Mouse (Mus musculus): ENCODE results near the gene Pitx1. TPM values are rescaled to one million over a fixed set of nuclear protein-coding genes. Genes with fewer than 3 reads are reported as not detected.

Gene Pitx1
- total RNA-seq (2021) = under 1 TPM; 0.46 to 0.70 TPM
- long read RNA-seq, experiment 1 = 0 reads
- long read RNA-seq, experiment 2, partial matches to known transcripts = 0 of 1 reads
- long read RNA-seq, experiment 2, other reads (novel, unspliced or antisense) = 0 of 1 reads

DNA sequence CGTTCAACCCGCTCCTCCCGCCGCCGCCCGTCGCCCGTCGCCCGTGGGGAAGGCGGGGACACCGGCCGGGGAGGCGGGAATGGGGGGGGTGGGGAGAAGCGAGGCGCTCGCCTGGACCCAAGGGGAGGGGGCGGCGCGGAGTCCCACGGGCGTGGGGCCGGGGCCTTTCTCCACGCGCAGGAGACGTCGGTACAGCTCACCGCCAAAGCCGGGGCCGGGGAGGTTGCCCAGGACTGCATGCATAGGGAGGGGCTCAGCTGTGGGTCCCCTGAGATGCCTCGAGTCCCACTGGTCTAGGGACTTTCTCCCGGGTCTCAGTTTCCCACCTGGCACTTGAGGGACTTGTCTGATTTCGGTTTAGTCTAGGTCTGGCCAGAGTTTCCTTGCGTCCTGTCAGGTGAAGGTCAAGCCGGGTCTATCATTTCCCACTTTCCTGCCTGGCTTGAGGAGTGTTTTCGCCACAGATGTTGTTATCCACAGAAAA, at the start of gene Pitx1:
Gene Pitx1, minus strand, starts transcription at position 51 of the 484 bp plus-strand sequence.
- DNase-seq = no peak

GRCm38 (mm10) chr13:55881431-55882202, 45.6 kb upstream of the Pitx1 start:
- DNase-seq = no peak

DNA sequence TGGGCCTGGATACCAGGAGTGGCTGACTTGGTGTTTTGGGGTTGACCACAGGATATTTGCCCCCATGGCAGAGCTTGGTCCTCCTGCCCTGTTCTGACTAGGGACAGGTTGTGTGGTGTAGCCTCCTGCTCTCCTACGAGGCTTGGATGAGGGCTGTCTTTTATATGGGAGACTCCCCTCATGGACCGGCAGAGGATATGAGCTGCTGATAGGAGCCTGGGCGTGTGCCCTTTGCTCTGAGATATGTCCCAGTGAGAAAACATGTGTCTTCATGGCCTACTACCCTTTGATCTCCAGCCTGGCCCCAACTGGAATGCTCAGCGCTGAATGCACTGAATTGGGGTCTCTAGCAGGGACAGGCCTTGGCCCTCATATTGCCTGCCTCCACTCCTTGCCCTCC, 42.4 kb upstream of the Pitx1 start:
- DNase-seq = no peak

DNA sequence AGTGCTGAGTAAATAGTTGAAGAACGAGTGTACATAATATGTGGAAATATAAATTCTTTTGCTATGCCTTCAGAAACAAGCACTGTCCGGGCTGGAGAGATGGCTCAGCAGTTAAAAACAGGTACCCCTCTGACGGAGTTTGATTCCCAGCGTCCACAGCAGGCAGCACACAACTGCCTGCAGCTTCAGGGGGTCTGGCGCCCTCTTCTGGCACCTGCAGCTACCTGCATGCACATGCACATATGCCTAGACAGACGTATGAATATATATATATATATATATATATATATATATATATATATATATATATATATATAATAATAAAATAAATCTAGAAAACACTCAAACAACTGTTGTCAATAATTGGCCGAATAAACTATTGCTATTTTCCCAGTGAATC, 35.4 kb upstream of the Pitx1 start:
- DNase-seq = no peak

DNA sequence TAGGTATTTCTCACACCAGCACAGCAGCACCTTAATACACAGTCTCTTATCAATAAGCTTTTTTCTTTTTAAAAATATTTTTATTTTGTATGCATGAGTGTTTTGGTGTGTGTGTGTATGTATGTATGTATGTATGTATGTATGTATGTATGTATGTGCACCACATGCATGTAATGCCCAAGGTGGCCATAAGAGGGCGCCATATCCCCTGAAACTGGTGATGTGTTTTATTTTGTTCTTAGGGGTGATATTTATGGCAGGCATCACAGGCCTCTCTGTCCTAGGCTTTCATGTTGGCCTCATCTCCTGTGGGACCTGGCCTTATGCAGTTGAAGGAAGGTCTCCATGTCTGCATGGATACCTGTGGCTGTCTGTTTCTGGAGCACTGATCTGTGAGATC, 34.0 kb upstream of the Pitx1 start:
- no peak for DNase-seq

- DNase-seq = no peak
Measured at GRCm38 (mm10) chr13:55867540-55868103, 31.6 kb upstream of the Pitx1 start.

DNA sequence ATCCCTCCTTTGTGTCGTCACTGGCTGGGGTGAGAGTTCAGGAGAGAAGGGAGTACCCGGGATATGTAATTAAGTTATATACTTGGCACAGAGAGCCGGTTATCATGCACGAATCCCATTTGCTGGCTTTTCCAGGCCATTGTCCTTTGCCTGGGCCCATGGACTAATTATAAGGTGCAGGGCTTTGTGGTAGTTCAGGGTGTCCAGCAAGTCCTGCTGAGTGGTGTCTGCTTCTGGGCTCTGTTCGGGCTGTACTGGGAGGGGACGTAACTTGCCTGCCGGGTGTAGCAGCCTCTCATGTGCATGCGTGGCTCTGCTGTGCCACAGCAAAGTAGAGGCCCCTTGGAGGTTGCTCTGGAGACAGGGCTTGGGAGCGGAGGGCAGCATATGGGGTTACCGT, 24.5 kb upstream of the Pitx1 start:
- no peak for DNase-seq

GRCm38 (mm10) chr13:55858463-55858862, 22.5 kb upstream of the Pitx1 start:
- no peak for DNase-seq

DNA sequence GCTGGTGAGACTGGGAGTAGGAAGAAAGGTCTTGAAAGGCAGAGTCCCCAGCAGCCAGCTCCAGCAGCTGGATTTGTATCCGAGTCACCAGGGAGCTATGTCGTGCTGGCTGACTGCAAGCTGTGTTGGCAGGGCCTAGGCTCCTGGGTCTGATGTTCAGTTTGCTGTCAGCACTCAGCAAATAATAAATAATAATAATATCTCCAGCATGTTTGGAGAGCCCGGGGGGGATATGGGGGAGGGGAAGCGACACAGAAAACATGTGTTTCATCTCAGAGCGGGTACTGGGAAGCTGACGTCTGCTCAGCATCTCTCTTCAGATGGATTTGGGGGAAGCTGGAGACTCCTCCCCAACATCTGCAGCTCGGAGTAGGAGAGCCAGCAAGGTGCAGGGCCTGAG, 19.8 kb upstream of the Pitx1 start:
- peak; percentile 45 for DNase-seq

- DNase-seq = no peak
Measured at GRCm38 (mm10) chr13:55852205-55852604, 16.2 kb upstream of the Pitx1 start.

DNA sequence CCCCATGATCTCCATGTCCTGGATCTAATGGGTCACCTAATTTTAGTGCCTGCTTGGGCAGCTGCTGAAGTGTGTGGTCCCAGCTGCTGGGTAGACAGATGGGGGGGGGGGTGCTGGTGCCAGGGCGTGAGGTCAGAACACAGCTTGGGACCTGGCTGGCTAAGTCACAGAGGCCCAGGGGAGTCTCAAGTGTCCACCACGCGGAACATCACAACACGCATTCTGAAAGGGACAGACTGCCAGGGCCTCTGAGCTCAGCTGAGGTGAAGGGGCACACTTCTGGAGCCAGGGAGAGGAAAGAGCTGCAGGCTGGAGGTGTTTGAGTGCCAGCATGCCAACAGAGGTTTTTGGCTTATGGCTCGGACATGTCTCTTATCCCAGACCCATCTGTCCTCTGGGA, 14.7 kb upstream of the Pitx1 start:
- peak; percentile 76 for DNase-seq

- no peak for DNase-seq
Measured at GRCm38 (mm10) chr13:55848604-55849190, 12.7 kb upstream of the Pitx1 start.

DNA sequence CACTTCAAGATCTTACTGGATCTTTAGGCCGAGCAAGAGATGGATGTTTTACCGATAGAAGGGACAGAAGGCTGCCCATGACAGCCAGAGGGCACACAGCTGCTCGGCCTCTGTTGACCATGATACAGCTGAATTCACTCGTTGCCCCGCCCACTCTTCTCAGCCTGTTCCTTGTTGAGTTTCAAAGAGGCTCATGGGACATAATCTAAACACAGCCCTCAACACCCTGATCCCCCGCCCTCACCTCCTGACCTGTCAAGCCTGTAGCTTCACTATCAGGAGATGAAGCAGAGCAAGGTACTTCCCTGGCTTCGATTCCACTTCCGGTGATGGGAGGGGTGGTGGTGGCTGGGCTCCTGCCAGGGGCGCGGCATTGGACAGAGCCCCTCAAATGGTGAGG, 11.8 kb upstream of the Pitx1 start:
- no peak for DNase-seq

DNA sequence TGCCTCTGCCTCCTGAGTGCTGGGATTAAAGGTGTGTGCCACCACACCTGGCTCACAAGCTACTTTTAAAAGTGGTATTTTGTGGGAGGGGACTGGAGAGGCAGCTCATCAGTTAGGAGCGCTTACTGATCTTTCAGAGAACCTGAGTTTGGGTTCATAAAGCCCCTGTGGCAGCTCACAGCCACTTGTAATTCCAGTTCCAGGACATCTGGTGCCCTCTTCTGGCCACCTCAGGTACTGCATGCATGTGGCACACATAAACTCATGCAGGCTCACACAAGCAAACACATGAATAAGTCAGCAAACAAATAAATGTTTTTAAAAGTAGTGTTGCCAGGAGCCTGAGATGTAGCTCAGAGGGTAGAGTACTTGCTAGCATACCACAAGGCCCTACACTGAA, 7.7 kb upstream of the Pitx1 start:
- no peak for DNase-seq

DNA sequence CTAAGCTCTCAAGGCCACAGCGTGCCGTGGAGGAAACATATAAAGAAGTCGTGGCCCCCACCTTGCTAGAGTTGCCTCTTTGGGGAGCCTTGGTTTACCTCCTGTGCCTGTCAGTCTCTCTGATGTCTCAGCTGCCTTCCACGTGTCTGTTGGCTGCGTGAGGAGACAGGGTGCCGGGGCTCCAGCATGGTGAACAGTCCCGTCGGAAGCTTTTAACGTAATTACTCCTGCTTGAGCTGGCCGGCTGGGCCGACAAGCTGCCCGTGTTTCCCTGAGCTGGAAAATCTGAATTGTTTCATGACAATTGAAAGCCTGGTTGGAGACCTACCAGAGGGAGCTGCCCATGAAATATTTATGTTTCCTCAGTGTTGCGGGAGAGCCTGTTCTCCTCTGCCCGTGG, 4.2 kb upstream of the Pitx1 start:
- DNase-seq = no peak

DNA sequence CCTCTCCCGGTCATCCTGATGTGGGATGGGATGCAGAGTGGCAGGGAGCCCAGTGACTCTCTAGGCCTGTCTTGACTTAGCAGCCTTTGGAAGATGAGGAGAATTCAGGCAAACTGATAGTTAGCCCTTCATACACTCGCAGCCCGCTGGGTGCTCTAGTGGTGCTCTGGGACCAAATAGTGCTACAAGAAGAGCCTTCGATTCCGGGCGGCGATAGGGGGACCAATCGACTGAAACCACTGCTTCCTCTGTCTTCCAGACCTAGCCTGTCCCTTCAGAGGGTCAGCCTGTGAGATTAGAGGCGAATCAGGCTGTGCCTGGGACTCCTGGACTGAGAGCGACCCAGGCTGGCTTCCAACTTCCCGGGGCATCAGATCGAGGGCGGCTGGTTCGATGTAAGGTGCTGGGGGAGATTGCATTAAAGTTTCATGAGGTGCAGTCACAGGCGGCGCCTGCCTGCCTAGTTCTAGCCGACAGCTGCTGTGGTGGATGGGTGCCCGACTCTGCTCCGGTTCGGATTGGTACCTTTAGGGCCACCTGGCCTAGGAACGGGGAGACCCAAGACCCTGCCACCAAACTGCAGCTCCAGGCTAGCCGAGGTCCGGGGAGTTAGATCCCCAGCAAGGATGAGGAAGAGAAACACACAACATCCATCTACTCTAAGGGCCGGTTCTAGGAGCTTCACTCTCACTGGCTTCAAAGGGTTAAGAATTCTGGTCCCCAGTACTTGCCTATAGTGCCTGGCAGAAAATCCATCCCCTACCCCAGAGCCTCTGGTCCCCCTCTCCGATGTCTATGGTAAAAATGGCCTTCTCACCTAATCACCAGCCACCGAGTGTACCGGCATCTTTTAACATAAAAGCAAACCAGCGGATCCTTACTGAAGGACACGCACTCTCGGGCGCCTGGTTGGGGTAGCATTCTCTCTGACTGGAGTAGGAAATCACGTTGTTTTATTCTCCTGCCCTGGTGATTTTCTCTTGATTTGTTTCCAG, 1.1 kb upstream of the Pitx1 start:
- DNase-seq = no peak

DNA sequence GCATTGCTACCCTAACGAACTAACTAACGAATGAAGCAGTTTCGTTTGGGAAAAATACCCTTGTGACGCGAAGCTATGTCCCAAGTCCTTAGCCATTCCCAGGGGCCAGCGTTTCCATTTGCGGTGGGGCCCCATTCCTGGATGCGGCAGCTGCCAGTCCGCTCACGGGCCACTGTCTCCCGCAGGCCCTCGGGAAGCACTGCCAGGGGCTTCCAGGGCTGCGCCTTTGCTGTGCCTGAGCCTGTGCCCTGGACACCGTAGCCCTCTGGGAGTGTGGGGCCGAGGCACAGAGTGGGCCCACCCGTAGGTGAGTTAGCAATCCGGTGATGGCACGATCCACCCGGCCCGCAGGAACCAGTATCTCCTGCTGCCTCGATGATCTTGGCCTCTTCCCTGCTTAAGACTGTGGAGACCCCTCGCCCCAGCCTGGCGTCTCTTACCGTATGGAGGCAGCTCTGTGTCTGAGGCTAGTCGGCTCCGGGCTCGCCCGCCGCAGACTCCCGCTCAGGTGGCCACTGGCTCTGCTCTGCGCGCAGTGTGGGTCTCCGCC, 369 bp downstream of the Pitx1 start:
- no peak for DNase-seq

DNA sequence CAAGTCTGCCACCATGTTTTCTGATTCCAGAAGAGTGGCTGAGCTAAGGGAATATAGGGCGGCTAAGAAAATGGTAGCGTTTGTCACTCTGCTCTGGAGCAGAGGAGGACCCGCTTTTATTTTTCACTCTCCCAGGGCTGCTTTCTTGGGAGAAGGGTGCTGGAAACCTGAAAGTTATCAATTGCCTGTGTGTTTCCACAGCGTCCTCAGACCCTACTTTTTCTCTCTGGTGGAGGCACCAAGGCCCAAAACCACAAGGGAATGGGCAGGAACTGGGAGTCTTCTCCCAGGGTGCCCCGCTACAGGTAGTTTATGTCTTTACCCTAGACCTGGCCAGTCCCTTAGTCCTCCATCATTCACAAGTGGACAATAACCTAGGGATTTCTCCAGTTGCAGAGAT, 1.3 kb downstream of the Pitx1 start:
- no peak for DNase-seq

DNA sequence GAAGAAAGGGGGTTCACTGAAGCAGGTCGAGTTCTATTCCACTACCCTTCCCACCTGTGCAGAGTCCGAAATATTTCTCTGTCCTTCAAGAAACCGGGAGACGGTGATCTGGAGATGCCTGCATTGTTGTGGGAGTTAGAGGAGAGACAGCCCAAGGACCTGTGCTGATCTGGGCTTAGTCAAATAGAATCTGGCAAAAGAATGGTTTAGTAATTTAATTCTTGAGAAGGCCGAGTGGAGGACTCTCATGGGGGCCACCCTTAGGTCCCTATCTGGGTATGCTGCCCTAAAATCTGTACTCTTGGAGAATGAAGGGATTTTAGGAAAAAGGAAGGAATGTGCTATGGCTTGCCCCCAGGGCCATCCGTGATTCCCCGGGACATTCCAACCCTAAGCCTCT, 2.1 kb downstream of the Pitx1 start:
- no peak for DNase-seq

- no peak for DNase-seq
Measured at GRCm38 (mm10) chr13:55832602-55833001, 3.4 kb downstream of the Pitx1 start.

DNA sequence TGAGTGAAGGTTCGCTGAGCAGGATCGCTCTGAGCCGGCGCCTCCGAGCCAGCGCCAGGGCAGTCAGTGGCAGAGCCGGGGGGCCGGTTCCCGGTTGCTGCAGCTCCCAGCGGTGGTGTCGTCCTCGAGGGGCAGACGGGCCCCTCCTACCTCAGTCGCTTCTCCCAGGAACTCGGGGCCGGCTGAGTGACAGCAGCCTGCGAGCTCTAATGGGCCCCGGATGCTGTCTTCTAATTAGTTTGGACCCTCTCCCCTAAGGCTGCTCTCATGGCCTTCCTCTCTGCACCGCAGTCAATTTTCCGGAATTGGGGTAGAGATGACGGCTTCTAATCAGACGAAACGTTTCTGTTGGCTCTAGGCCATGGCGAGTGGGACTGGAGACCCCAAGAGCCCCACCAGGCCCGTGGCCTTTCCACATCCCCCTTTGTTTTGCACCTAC, 4.3 kb downstream of the Pitx1 start:
- no peak for DNase-seq

All from gastrocnemius, postnatal 25 days (tissue).